ENCODE assay signal across 11 mouse cellular contexts in the genomic region with DNA sequence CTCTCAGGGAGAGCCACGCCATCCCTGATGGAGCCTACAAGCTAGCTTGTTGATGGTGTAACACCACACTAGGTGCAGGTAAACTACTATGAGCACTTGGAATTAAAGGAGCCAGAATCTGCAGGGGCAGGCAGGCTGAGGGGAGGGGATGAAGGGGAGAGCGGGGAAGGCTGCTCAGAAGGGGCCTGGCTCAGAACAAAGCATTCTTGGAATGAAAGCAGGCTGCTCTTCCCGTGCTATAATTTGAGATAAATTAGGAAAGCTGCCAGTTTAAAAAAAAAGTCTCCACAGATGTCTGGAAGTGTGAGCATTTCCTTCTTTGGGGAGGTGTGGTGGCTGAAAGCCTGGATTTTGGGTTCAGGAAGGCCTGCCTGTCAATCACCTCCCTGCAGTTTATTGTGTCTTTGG. TPM values are rescaled to one million over a fixed set of nuclear protein-coding genes. Genes with fewer than 3 reads are reported as not detected.
DNase-seq lines count a peak whose midpoint lies in the region; ATAC-seq lines count a peak whose summit lies in the region.
"Had no signal": no experiment of that assay in that cellular context is flagged by ENCODE, and none has a peak within 500 bp of the region (broad histone marks: within the 10 kb centered on the region; RNA-seq: fewer than 3 reads in every experiment).

No protein-coding gene starts in this region.

- no peak overlapping the region for H3K9ac ChIP-seq in heart, embryonic 16.5 days (ENCODE audit: low read length)
- no peak overlapping the region for H3K9ac ChIP-seq in hindbrain, embryonic 14.5 days
- H3K9ac ChIP-seq in stomach, embryonic 15.5 days: no peak overlapping the region
- H3K9ac ChIP-seq: heart, embryonic 15.5 days had no signal

- H3K9me3 ChIP-seq in heart, embryonic 16.5 days (replicated peaks; ENCODE audit: control insufficient read depth, low read length): no peaks in the 10 kb centered on the region
- no peaks in the 10 kb centered on the region for H3K9me3 ChIP-seq in hindbrain, embryonic 14.5 days (ENCODE audit: control insufficient read depth, low read length)
- H3K9me3 ChIP-seq in stomach, embryonic 15.5 days: no peaks in the 10 kb centered on the region
- H3K9me3 ChIP-seq: heart, embryonic 15.5 days had no signal

- H3K36me3 ChIP-seq in heart, embryonic 16.5 days (ENCODE audit: control insufficient read depth, insufficient read depth): no peaks in the 10 kb centered on the region
- no peaks in the 10 kb centered on the region for H3K36me3 ChIP-seq in hindbrain, embryonic 14.5 days (replicated peaks; ENCODE audit: control insufficient read depth, insufficient read depth)
- H3K36me3 ChIP-seq in stomach, embryonic 15.5 days: no peaks in the 10 kb centered on the region
- H3K36me3 ChIP-seq: heart, embryonic 15.5 days had no signal

- 0 out of 2 replicates have a peak, but pooled peaks have one; percentile 21 for ATAC-seq in heart, embryonic 16.5 days (replicated peaks; ENCODE audit: extremely low read depth, insufficient read depth, low FRiP score)
- ATAC-seq in hindbrain, embryonic 14.5 days (ENCODE audit: low FRiP score): no peak
- peak; percentile 28; the same call in 1 of the 2 replicates for ATAC-seq in stomach, embryonic 15.5 days (ENCODE audit: insufficient read depth, low FRiP score, low read depth)

- WGBS in heart, embryonic 16.5 days: 34% methylated on average over 3 of the region's 3 CpGs
- WGBS in hindbrain, embryonic 14.5 days: 26% methylated on average over 3 of the region's 3 CpGs
- 41% methylated on average over 3 of the region's 3 CpGs for WGBS in stomach, embryonic 15.5 days

- peaks cover 29% of the 10 kb centered on the region for H3K4me1 ChIP-seq in heart, embryonic 16.5 days (ENCODE audit: control insufficient read depth, insufficient read depth, low read length)
- no peaks in the 10 kb centered on the region for H3K4me1 ChIP-seq in hindbrain, embryonic 14.5 days (replicated peaks; ENCODE audit: control insufficient read depth, insufficient read depth, low read length)
- peaks cover 8% of the 10 kb centered on the region; the same call in 1 of the 2 replicates for H3K4me1 ChIP-seq in stomach, embryonic 15.5 days

- no peaks in the 10 kb centered on the region for H3K27me3 ChIP-seq in heart, embryonic 16.5 days (ENCODE audit: control insufficient read depth, insufficient read depth, low read length)
- H3K27me3 ChIP-seq in hindbrain, embryonic 14.5 days (ENCODE audit: control insufficient read depth, insufficient read depth, low read length): no peaks in the 10 kb centered on the region
- no peaks in the 10 kb centered on the region for H3K27me3 ChIP-seq in stomach, embryonic 15.5 days (replicated peaks)
- H3K27me3 ChIP-seq: CH12.LX; heart, embryonic 15.5 days had no signal

- H3K27ac ChIP-seq in heart, embryonic 16.5 days (ENCODE audit: low read length): peak overlapping the region; percentile 44
- no peak overlapping the region for H3K27ac ChIP-seq in hindbrain, embryonic 14.5 days
- peak overlapping the region; percentile 63; the same call in 1 of the 2 replicates for H3K27ac ChIP-seq in stomach, embryonic 15.5 days
- H3K27ac ChIP-seq: heart, embryonic 15.5 days; macrophage had no signal

- 0 out of 2 replicates have a peak overlapping the region, but pooled peaks have one; percentile 22 for H3K4me2 ChIP-seq in heart, embryonic 16.5 days (ENCODE audit: low read depth, low read length)
- no peak overlapping the region for H3K4me2 ChIP-seq in hindbrain, embryonic 14.5 days (replicated peaks)
- H3K4me2 ChIP-seq in stomach, embryonic 15.5 days: no peak overlapping the region
- H3K4me2 ChIP-seq: heart, embryonic 15.5 days had no signal

- H3K4me3 ChIP-seq in heart, embryonic 16.5 days (ENCODE audit: low read length): no peak overlapping the region
- H3K4me3 ChIP-seq in hindbrain, embryonic 14.5 days (replicated peaks; ENCODE audit: low read length): no peak overlapping the region
- H3K4me3 ChIP-seq in stomach, embryonic 15.5 days (replicated peaks): no peak overlapping the region
- H3K4me3 ChIP-seq: heart, embryonic 15.5 days had no signal

- no peak for DNase-seq in heart, postnatal 4 days
- peak; percentile 25 for DNase-seq in lung, postnatal 10 days
- no peak for DNase-seq in lung, postnatal 4 days
- DNase-seq in hindbrain, embryonic 14.5 days (ENCODE audit: low spot score): peak; percentile 24
- no peak for DNase-seq in ovary, adult 18-20 months (ENCODE audit: low spot score)
- no peak for DNase-seq in adrenal gland, postnatal 25 days

RNA-seq across cellular contexts. Expression of a gene that starts 14.8 kb away (rescaled TPM):
- polyA plus RNA-seq in heart, embryonic 16.5 days (2015; fragmentation: Nextera tagmentation; extraction: Ambion mirVana): 35.8 and 40.2 TPM in 2 replicates
- total RNA-seq in heart, postnatal 4 days (2021): 100 to 1,000 TPM; 101 to 107 TPM
- polyA plus RNA-seq in hindbrain, embryonic 14.5 days (2014; fragmentation: Nextera tagmentation; extraction: Ambion mirVana): 88.8 and 104 TPM in 2 replicates
- 51.9 and 54.2 TPM in 2 replicates for polyA plus RNA-seq in stomach, embryonic 15.5 days (2015; fragmentation: Nextera tagmentation; extraction: Ambion mirVana)
- total RNA-seq in adrenal gland, postnatal 25 days (2021): 70.9 and 71.8 TPM in 2 replicates

Comparison
In these comparisons a context has a peak if more than half of its experiments do, and no peak if none do; other contexts are left out.
1. DNase-seq: peak in lung, postnatal 10 days (single experiment) and hindbrain, embryonic 14.5 days (single experiment); none in heart, postnatal 4 days (single experiment), lung, postnatal 4 days (0 of 2), ovary, adult 18-20 months (single experiment) and adrenal gland, postnatal 25 days (single experiment).